Mouse (Mus musculus): ENCODE measurements around the gene Tacc2. TPM values are rescaled to one million over a fixed set of nuclear protein-coding genes. Genes with fewer than 3 reads are reported as not detected.

Tacc2 gene
- polyA plus RNA-seq, 1 experiment, result 57.5 TPM

DNA sequence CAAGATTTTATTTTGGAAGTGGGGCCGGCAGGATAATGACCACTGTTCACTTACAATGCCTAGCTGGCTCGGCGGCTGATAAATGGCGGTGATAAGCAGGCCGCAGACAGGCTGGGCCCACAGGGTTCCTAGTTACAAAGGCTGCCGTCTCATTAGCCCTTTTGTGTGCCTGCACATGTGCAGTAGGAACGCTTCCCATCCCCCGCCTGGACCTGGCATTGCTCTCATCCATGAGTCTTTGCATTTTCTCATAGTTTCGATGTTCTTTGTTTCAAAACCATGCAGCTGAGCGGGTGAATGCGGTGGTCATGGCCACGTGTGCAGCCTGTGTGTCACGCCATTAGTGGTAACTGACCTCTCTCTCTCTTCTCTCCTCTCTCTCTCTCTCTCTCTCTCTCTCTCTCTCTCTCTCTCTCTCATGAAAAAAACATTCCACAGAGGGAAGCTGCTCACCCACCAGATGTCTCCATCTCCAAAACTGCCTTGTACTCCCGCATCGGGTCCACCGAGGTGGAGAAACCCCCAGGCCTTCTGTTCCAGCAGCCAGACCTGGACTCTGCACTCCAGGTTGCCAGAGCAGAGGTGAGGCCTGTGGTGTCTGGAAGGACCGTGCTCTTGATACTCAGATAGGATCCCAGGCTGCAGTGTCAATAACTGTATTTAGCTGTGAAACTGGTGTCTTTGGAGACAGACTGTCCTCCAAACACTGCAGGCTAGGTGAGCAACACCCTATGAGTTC lies 173.7 kb downstream of the Tacc2 start:
- Histone ChIP-seq H3K4me1 (ENCODE audit: control insufficient read depth, insufficient read depth, insufficient read length, low read length) (no peaks in the 10 kb centered on the region), H3K36me3 (ENCODE audit: control insufficient read depth, insufficient read depth, low read length) (peaks cover 47% of the 10 kb centered on the region)

DNA sequence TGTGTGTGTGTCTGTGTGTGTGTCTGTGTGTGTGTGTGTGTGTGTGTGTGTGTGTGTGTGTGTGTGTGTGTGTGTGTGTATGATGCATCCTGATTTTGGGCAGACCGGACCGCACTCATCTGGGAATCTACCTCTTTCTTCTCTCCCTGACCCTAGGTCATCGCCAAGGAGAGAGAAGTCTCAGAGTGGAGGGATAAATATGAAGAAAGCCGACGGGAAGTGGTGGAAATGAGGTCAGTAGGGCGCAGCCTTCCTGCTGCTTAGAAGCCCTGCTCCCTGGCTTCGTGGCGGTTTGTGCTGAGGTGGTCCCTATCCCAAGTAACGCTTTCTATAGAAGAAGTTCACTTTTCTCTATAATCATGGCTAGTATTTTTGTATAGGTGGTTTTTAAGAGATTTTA lies 174.4 kb downstream of the Tacc2 start:
- TF ChIP-seq POLR2A (IDR thresholded peaks at IDR 0.05; ENCODE audit: low read depth, low read length) (no peak), CTCF (IDR thresholded peaks at IDR 0.05; ENCODE audit: extremely low read depth, insufficient read length, insufficient replicate concordance, low read depth, low read length) (no peak)
- Histone ChIP-seq H3K36me3 (ENCODE audit: control insufficient read depth, insufficient read depth, low read length) (peaks cover 43% of the 10 kb centered on the region), H3K27me3 (ENCODE audit: control insufficient read depth, insufficient read depth, low read length) (no peaks in the 10 kb centered on the region), H3K4me3 (ENCODE audit: low read depth, low read length) (no peak overlapping the region), H3K27ac (ENCODE audit: insufficient read depth, low read depth, low read length) (no peak overlapping the region), H3K4me1 (ENCODE audit: control insufficient read depth, insufficient read depth, insufficient read length, low read length) (no peaks in the 10 kb centered on the region)
- 83% methylated on average over 9 of the region's 9 CpGs for WGBS

More for the DNA sequence above, 173.7 kb downstream of the Tacc2 start:
- no peak overlapping the region for H3K27ac ChIP-seq (ENCODE audit: insufficient read depth, low read depth, low read length)
- H3K4me3 ChIP-seq (ENCODE audit: low read depth, low read length), result no peak overlapping the region
- TF ChIP-seq POLR2A (IDR thresholded peaks at IDR 0.05; ENCODE audit: low read depth, low read length) (no peak), CTCF (IDR thresholded peaks at IDR 0.05; ENCODE audit: extremely low read depth, insufficient read length, insufficient replicate concordance, low read depth, low read length) (no peak)
- 68% methylated on average over 17 of the region's 17 CpGs for WGBS
- no peaks in the 10 kb centered on the region for H3K27me3 ChIP-seq (ENCODE audit: control insufficient read depth, insufficient read depth, low read length)

DNA sequence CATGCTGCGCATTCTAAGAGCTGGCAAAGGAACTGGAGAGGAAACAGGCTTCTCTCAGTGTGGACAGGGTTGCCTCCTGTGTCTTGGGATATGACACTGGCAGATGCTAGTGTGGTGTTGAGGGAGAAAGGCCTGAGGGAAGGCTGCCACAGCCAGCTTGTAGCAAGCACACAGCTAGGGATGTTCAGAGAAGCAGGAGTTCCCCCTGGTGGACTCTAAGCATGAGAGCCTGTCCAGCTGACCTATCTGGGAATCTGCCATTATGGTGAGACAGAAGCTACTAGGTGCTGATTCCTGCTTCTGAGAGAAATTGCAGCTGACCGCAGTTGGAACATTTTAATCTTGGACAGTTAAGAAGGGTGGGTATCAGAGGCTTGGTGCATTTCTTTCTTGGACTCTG lies 177.6 kb downstream of the Tacc2 start:
- H3K36me3 ChIP-seq (ENCODE audit: control insufficient read depth, insufficient read depth, low read length), result peaks cover 48% of the 10 kb centered on the region
- WGBS, result 94% methylated on average over 2 of the region's 2 CpGs

DNA sequence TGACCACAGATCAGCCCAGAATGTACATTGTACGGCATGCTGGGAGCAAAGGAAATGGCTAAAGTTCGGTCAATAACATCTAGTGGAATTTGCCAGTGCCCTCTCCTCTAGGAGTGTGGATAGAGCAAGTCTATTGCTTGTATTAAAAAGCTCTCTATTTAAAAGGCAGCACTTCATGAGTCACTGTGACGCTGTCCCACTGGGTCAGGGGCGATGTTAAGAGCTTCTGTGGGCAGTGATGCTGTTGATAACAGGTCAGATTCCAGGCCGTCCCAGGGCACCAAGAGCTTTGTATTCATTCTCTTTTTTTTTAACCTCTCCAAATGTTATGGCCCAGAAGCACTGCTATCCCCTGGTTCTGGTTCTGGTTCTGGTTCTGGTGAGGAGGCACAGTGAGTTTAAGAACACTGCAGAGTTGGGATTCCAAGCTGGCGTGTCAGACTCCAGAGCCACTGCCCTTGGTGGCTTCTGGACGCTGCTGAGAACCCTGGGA lies 179.2 kb downstream of the Tacc2 start:
- H3K36me3 ChIP-seq (ENCODE audit: control insufficient read depth, insufficient read depth, low read length), result peaks cover 44% of the 10 kb centered on the region
- no peaks in the 10 kb centered on the region for H3K4me1 ChIP-seq (ENCODE audit: control insufficient read depth, insufficient read depth, insufficient read length, low read length)
- no peak overlapping the region for H3K4me3 ChIP-seq (ENCODE audit: low read depth, low read length)
- no peaks in the 10 kb centered on the region for H3K27me3 ChIP-seq (ENCODE audit: control insufficient read depth, insufficient read depth, low read length)
- WGBS, result 85% methylated on average over 7 of the region's 7 CpGs
- H3K27ac ChIP-seq (ENCODE audit: insufficient read depth, low read depth, low read length), result no peak overlapping the region
- TF ChIP-seq POLR2A (IDR thresholded peaks at IDR 0.05; ENCODE audit: low read depth, low read length) (no peak), CTCF (IDR thresholded peaks at IDR 0.05; ENCODE audit: extremely low read depth, insufficient read length, insufficient replicate concordance, low read depth, low read length) (no peak)

More for the DNA sequence above, 177.6 kb downstream of the Tacc2 start:
- no peaks in the 10 kb centered on the region for H3K4me1 ChIP-seq (ENCODE audit: control insufficient read depth, insufficient read depth, insufficient read length, low read length)
- no peak overlapping the region for H3K27ac ChIP-seq (ENCODE audit: insufficient read depth, low read depth, low read length)
- TF ChIP-seq CTCF (IDR thresholded peaks at IDR 0.05; ENCODE audit: extremely low read depth, insufficient read length, insufficient replicate concordance, low read depth, low read length), result no peak
- TF ChIP-seq POLR2A (IDR thresholded peaks at IDR 0.05; ENCODE audit: low read depth, low read length), result no peak
- H3K27me3 ChIP-seq (ENCODE audit: control insufficient read depth, insufficient read depth, low read length), result no peaks in the 10 kb centered on the region
- H3K4me3 ChIP-seq (ENCODE audit: low read depth, low read length), result no peak overlapping the region

DNA sequence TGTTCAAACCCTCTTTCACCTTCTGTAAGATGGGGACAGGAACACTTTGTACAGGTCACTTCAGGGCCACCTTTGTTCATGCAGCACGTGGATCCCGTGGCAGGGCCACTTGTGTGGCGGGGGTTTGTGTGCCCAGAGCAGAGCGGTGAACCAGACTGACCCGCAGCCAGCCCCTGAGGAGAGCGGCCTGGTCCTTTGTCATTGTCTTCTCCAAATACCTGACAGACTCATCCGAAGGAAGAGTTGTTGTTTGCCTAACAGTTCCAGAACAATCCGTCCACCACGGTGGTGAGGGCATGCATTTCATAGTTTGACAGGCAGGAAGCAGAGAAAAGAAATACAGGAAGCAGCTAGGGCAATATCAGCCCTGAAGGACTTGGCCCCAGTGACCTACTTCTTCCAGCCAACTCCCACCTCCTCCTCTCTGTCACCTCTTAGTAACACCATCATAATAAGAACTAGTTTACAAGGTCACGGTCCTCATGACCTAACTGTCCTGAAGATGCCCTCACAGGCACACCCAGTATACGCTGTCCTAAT lies 180.2 kb downstream of the Tacc2 start:
- Histone ChIP-seq H3K36me3 (ENCODE audit: control insufficient read depth, insufficient read depth, low read length) (peaks cover 36% of the 10 kb centered on the region), H3K27me3 (ENCODE audit: control insufficient read depth, insufficient read depth, low read length) (no peaks in the 10 kb centered on the region), H3K4me1 (ENCODE audit: control insufficient read depth, insufficient read depth, insufficient read length, low read length) (no peaks in the 10 kb centered on the region), H3K4me3 (ENCODE audit: low read depth, low read length) (no peak overlapping the region), H3K27ac (ENCODE audit: insufficient read depth, low read depth, low read length) (no peak overlapping the region)
- no peak for TF ChIP-seq POLR2A (IDR thresholded peaks at IDR 0.05; ENCODE audit: low read depth, low read length)
- TF ChIP-seq CTCF (IDR thresholded peaks at IDR 0.05; ENCODE audit: extremely low read depth, insufficient read length, insufficient replicate concordance, low read depth, low read length), result no peak
- 82% methylated on average over 11 of the region's 11 CpGs for WGBS

DNA sequence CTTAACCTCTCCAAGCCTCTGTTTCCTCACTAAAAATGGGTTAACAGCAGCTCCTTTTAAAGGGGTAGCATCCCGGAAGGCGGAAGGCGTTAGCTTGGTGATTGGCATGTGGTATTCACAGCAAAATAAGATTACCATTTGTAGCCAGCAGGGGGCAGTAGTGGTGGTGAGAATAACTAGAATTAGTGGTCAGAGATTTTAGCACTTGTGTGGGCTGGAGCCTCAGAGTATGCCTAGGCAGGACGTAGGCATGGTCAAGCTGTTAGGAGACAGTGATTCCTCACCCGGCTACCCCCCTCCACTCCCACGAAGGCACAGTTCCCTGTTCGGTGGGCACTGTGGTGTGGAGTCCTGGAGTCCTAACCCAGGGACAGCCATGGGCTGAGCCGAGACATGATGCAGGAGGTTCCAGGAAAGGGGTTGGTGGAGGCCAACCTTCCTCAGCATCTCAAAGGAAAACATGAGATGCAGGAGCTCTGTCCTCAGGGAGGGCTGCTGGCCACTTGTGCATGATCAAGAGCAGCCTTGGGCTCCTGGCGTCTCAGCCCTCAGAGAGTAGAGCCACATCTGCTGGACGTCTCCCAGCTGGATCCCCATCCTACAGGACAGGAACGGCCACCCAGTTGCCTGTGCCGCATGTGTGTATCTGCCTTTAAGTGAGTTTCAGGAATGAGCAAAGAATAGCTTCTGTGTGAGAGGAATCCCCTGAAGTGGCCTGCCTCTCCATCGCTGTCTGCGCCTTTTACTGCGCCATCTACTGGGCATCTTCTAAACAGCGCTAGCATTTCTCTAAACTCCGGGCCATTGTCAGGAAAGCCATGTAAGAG lies 185.0 kb downstream of the Tacc2 start:
- Histone ChIP-seq H3K4me1 (ENCODE audit: control insufficient read depth, insufficient read depth, insufficient read length, low read length) (no peaks in the 10 kb centered on the region), H3K27ac (ENCODE audit: insufficient read depth, low read depth, low read length) (no peak overlapping the region), H3K27me3 (ENCODE audit: control insufficient read depth, insufficient read depth, low read length) (no peaks in the 10 kb centered on the region), H3K4me3 (ENCODE audit: low read depth, low read length) (no peak overlapping the region), H3K36me3 (ENCODE audit: control insufficient read depth, insufficient read depth, low read length) (peaks cover 27% of the 10 kb centered on the region)
- 38% methylated on average over 17 of the region's 17 CpGs for WGBS
- TF ChIP-seq CTCF (IDR thresholded peaks at IDR 0.05; ENCODE audit: extremely low read depth, insufficient read length, insufficient replicate concordance, low read depth, low read length) (peak; percentile 73; the same call in 1 of the 2 replicates), POLR2A (IDR thresholded peaks at IDR 0.05; ENCODE audit: low read depth, low read length) (no peak)

DNA sequence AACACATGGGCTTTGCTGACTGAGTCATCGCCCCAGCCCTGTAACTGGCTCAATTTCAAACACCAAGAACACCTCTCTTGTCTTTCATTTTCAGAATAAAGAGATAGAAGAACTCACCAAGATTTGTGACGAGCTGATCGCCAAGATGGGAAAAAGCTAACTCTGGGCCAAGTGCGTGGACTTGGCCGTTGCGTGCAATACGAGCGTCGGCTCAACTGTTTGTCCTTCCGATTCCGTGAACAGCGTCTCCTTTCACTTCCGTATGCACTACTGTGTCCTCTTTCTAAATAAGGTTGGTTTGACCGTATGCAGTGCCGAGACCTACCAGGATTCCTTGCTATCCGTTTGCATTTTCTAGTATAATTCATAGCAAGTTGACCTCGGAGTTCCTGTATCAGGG lies 186.9 kb downstream of the Tacc2 start:
- WGBS, result 92% methylated on average over 17 of the region's 17 CpGs
- Histone ChIP-seq H3K4me3 (ENCODE audit: low read depth, low read length) (no peak overlapping the region), H3K4me1 (ENCODE audit: control insufficient read depth, insufficient read depth, insufficient read length, low read length) (no peaks in the 10 kb centered on the region), H3K27me3 (ENCODE audit: control insufficient read depth, insufficient read depth, low read length) (no peaks in the 10 kb centered on the region), H3K27ac (ENCODE audit: insufficient read depth, low read depth, low read length) (no peak overlapping the region), H3K36me3 (ENCODE audit: control insufficient read depth, insufficient read depth, low read length) (peaks cover 23% of the 10 kb centered on the region)
- TF ChIP-seq CTCF (IDR thresholded peaks at IDR 0.05; ENCODE audit: extremely low read depth, insufficient read length, insufficient replicate concordance, low read depth, low read length), result no peak
- no peak for TF ChIP-seq POLR2A (IDR thresholded peaks at IDR 0.05; ENCODE audit: low read depth, low read length)

Measured in small intestine, adult 2 months (tissue).